Mouse (Mus musculus): ENCODE data around the gene Kif1b. TPM values are rescaled to one million over a fixed set of nuclear protein-coding genes. Genes with fewer than 3 reads are reported as not detected.

The Kif1b gene
- total and polyA plus RNA-seq, 3 experiments: 10.0 to 27.6 (median 17.0) TPM

DNA sequence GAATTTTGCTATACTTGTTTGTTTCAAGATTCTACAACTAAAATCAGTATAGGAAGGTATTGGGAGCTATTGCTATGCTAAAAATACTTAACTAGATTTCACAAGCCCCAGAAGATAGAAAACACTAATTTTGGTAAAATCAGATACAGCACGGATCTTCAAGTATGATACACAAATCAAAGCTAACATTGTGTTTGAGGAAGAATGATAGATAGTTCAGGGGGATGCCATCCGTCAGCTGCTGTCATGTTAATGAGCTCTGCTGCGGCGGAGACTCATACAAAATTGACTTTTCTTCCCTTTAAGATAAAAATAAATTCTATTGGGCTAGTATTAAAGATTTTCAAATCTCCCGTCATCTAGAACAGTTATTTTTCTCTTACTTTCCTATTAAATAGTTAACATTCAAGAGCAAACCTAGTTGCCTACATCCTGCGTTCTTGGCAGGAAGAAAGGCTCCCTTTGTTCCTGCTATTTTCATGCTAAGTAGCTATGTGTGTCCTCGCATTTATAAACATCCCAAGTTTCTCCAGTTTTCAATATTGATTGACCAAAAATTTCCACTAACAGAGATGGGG is 60.8 kb downstream of the Kif1b start:
- no peak for DNase-seq (ENCODE audit: extremely low read depth)
- no peak overlapping the region for H3K4me2 ChIP-seq (ENCODE audit: insufficient read depth, low read depth, poor library complexity, severe bottlenecking)
- no peaks in the 10 kb centered on the region for H3K9me3 ChIP-seq (replicated peaks; ENCODE audit: low read length)
- no peak overlapping the region for H3K9ac ChIP-seq (ENCODE audit: insufficient read depth, low read depth)
- peaks cover 25 to 56% of the 10 kb centered on the region in 2 experiments for H3K36me3 ChIP-seq (replicated peaks in 1 of 2; ENCODE audit: control insufficient read depth in 1 of 2, insufficient read depth in 1 of 2, low read length in 1 of 2)
- TF ChIP-seq EP300 (IDR thresholded peaks at IDR 0.05; ENCODE audit: low read length): no peak
- TF ChIP-seq ZKSCAN1 (IDR thresholded peaks at IDR 0.05; ENCODE audit: borderline replicate concordance, low read depth, low read length): no peak
- TF ChIP-seq CHD2 (IDR thresholded peaks at IDR 0.05; ENCODE audit: low read length): no peak
- TF ChIP-seq ZNF384 (IDR thresholded peaks at IDR 0.05; ENCODE audit: low read depth, low read length): no peak
- TF ChIP-seq MAZ (IDR thresholded peaks at IDR 0.05; ENCODE audit: low read depth, low read length): no peak
- TF ChIP-seq SIN3A (IDR thresholded peaks at IDR 0.05; ENCODE audit: low read length): no peak
- no peak for TF ChIP-seq MYC (IDR thresholded peaks at IDR 0.05; ENCODE audit: low read depth, low read length)
- no peak for TF ChIP-seq ETS1 (conservative IDR thresholded peaks at IDR 0.05; ENCODE audit: low read depth, low read length)
- TF ChIP-seq CTCF (conservative IDR thresholded peaks at IDR 0.05 in 1 of 2, IDR thresholded peaks at IDR 0.05 in 1 of 2; ENCODE audit: low read depth in 2 of 2, low read length in 2 of 2): no peak
- no peak for TF ChIP-seq KAT2A (IDR thresholded peaks at IDR 0.05; ENCODE audit: insufficient replicate concordance, low read length)
- TF ChIP-seq ELF1 (IDR thresholded peaks at IDR 0.05; ENCODE audit: low read depth, low read length): no peak
- TF ChIP-seq HCFC1 (IDR thresholded peaks at IDR 0.05; ENCODE audit: low read depth, low read length): no peak
- TF ChIP-seq GABPA (IDR thresholded peaks at IDR 0.05; ENCODE audit: insufficient replicate concordance, low read depth, low read length): no peak
- TF ChIP-seq MEF2A (IDR thresholded peaks at IDR 0.05; ENCODE audit: borderline replicate concordance, low read depth, low read length): no peak
- H3K79me2 ChIP-seq (replicated peaks; ENCODE audit: control insufficient read depth, extremely low read depth, insufficient read depth, poor library complexity, severe bottlenecking): no peaks in the 10 kb centered on the region
- no peak overlapping the region for H3K4me3 ChIP-seq (replicated peaks in 1 of 3; ENCODE audit: low read depth in 2 of 3, low read length in 2 of 3, poor library complexity in 1 of 3)
- in situ Hi-C loops (cut with MboI; ENCODE audit: low pct_ligation_motif_present, low pct_unique_long_range_greater_than_20kb, low sequenced_read_pairs): no loop called here
- H3K27me3 ChIP-seq (replicated peaks): no peaks in the 10 kb centered on the region
- dilution Hi-C loops (cut with MboI; ENCODE audit: extremely low pct_ligation_motif_present, extremely low pct_unique_long_range_greater_than_20kb, low sequenced_read_pairs): no loop called here
- no peak overlapping the region for H3K27ac ChIP-seq (ENCODE audit: insufficient read depth, low read depth)
- no peaks in the 10 kb centered on the region for H3K4me1 ChIP-seq (ENCODE audit: control insufficient read depth in 1 of 2, insufficient read depth in 2 of 2)

DNA sequence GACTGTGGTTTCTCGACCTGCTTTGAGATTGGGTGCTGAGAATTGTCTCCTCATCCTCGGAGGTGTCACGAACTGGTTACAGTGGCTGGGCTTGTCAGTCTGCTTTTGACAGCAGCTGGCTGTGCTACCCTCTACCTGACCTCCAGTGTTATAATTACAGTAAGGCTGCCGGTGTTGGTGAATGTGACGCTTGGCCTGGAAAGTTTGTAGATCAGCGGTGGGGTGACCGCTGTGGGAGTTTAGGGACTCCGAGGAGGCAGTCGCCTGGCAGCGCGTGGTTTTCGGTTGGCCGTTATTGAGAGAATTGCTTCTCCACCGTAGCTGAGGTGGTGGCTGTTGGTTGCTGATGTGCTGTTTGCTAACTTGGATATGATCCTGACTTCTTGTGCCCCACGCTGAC is 70.5 kb downstream of the Kif1b start:
- no peak overlapping the region for H3K9ac ChIP-seq (ENCODE audit: insufficient read depth, low read depth)
- no peak overlapping the region for H3K4me2 ChIP-seq (ENCODE audit: insufficient read depth, low read depth, poor library complexity, severe bottlenecking)
- no peaks in the 10 kb centered on the region for H3K27me3 ChIP-seq (replicated peaks)
- TF ChIP-seq NRF1 (IDR thresholded peaks at IDR 0.05; ENCODE audit: low read depth, low read length): no peak
- TF ChIP-seq ZKSCAN1 (IDR thresholded peaks at IDR 0.05; ENCODE audit: borderline replicate concordance, low read depth, low read length): no peak
- TF ChIP-seq CHD2 (IDR thresholded peaks at IDR 0.05; ENCODE audit: low read length): no peak
- TF ChIP-seq UBTF (IDR thresholded peaks at IDR 0.05; ENCODE audit: low read depth, low read length): no peak
- TF ChIP-seq MAZ (IDR thresholded peaks at IDR 0.05; ENCODE audit: low read depth, low read length): no peak
- TF ChIP-seq MAFK (IDR thresholded peaks at IDR 0.05; ENCODE audit: insufficient replicate concordance, low read length): no peak
- TF ChIP-seq SMC3 (IDR thresholded peaks at IDR 0.05; ENCODE audit: low read depth, low read length): no peak
- TF ChIP-seq ZNF384 (IDR thresholded peaks at IDR 0.05; ENCODE audit: low read depth, low read length): no peak
- TF ChIP-seq PAX5 (IDR thresholded peaks at IDR 0.05; ENCODE audit: low read length): no peak
- TF ChIP-seq RAD21 (IDR thresholded peaks at IDR 0.05; ENCODE audit: low read depth, low read length): no peak
- no peak for TF ChIP-seq HCFC1 (IDR thresholded peaks at IDR 0.05; ENCODE audit: low read depth, low read length)
- TF ChIP-seq CTCF (conservative IDR thresholded peaks at IDR 0.05 in 1 of 2, IDR thresholded peaks at IDR 0.05 in 1 of 2; ENCODE audit: low read depth in 2 of 2, low read length in 2 of 2): no peak
- no peak for TF ChIP-seq IRF4 (IDR thresholded peaks at IDR 0.05; ENCODE audit: low read depth, low read length)
- no peak for TF ChIP-seq SIN3A (IDR thresholded peaks at IDR 0.05; ENCODE audit: low read length)
- TF ChIP-seq KAT2A (IDR thresholded peaks at IDR 0.05; ENCODE audit: insufficient replicate concordance, low read length): no peak
- TF ChIP-seq TBP (conservative IDR thresholded peaks at IDR 0.05; ENCODE audit: low read depth, low read length): no peak
- no peak for TF ChIP-seq ZMIZ1 (IDR thresholded peaks at IDR 0.05; ENCODE audit: low read depth, low read length)
- TF ChIP-seq POLR2AphosphoS2 (IDR thresholded peaks at IDR 0.05; ENCODE audit: low read depth, low read length): no peak
- TF ChIP-seq MAX (IDR thresholded peaks at IDR 0.05; ENCODE audit: low read length): no peak
- TF ChIP-seq E2F4 (IDR thresholded peaks at IDR 0.05; ENCODE audit: insufficient replicate concordance, low read depth, low read length): no peak
- no peak for DNase-seq (ENCODE audit: extremely low read depth)
- dilution Hi-C loops (cut with MboI; ENCODE audit: extremely low pct_ligation_motif_present, extremely low pct_unique_long_range_greater_than_20kb, low sequenced_read_pairs): no loop called here
- no peaks in the 10 kb centered on the region for H3K4me1 ChIP-seq (ENCODE audit: control insufficient read depth in 1 of 2, insufficient read depth in 2 of 2)
- H3K79me2 ChIP-seq (replicated peaks; ENCODE audit: control insufficient read depth, extremely low read depth, insufficient read depth, poor library complexity, severe bottlenecking): no peaks in the 10 kb centered on the region
- H3K27ac ChIP-seq (ENCODE audit: insufficient read depth, low read depth): no peak overlapping the region
- peaks cover 20 to 35% of the 10 kb centered on the region in 2 experiments for H3K36me3 ChIP-seq (replicated peaks in 1 of 2; ENCODE audit: control insufficient read depth in 1 of 2, insufficient read depth in 1 of 2, low read length in 1 of 2)
- no peak overlapping the region for H3K4me3 ChIP-seq (replicated peaks in 1 of 3; ENCODE audit: low read depth in 2 of 3, low read length in 2 of 3, poor library complexity in 1 of 3)
- H3K9me3 ChIP-seq (replicated peaks; ENCODE audit: low read length): no peaks in the 10 kb centered on the region
- in situ Hi-C loops (cut with MboI; ENCODE audit: low pct_ligation_motif_present, low pct_unique_long_range_greater_than_20kb, low sequenced_read_pairs): no loop called here
